Mouse (Mus musculus): ENCODE results near the gene Prima1. TPM values are rescaled to one million over a fixed set of nuclear protein-coding genes. Genes with fewer than 3 reads are reported as not detected.
A peak's percentile ranks its signal among the peaks of the same experiment; 100 is the strongest.

Prima1 gene
- polyA plus RNA-seq (2015; fragmentation: Nextera tagmentation; extraction: Ambion mirVana): not detected in 2 replicates

DNA sequence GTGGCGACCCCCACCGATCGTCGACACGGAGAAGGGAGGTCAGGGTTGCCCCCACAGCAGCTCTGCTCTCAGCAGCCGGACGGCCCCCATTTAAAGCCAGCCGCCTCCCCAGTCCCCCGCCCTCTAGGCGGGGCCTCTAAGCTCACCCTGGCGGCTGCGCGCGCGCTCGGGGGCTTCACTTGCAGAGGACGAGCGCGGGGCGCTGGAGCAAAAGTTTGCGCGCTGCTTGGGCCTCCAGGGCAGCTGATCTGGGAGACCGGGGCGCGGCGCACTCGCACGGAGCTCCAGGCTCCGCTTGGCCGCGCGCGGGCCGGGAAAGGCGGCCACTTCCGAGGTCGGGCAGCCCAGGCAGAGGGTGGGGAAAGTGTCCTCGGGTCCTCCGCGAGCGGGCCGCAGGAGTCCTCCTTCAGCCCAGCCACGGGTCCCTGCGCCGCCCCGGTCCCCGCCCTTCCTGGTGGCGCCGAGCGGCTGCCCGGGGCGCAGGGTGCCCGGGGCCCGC, at the start of gene Prima1:
TSS of gene Prima1 (minus strand) at position 68 of the 499 bp plus-strand sequence.
- H3K9ac ChIP-seq: no peak within 1 kb of the TSS
- WGBS (ENCODE audit: insufficient replicate concordance): 2% methylated on average over 54 of the region's 54 CpGs

GRCm38 (mm10) chr12:103287276-103287675, 45.3 kb upstream of the Prima1 start:
- ATAC-seq (ENCODE audit: low read depth) (no peak), DNase-seq (no peak)
- H3K9me3 ChIP-seq (replicated peaks): no peaks in the 10 kb centered on the region
- WGBS (ENCODE audit: insufficient replicate concordance): 44% methylated on average over 4 of the region's 4 CpGs
- no peak overlapping the region for H3K4me2 ChIP-seq
- no peaks in the 10 kb centered on the region for H3K36me3 ChIP-seq
- H3K9ac ChIP-seq: no peak overlapping the region
- H3K4me3 ChIP-seq (replicated peaks): no peak overlapping the region
- no peaks in the 10 kb centered on the region for H3K4me1 ChIP-seq (replicated peaks)
- no peaks in the 10 kb centered on the region for H3K27me3 ChIP-seq
- H3K27ac ChIP-seq: no peak overlapping the region

More for the DNA sequence above, at the start of gene Prima1:
- peaks cover 57% of the 10 kb centered on the region for H3K27me3 ChIP-seq
- H3K4me1 ChIP-seq (replicated peaks): no peaks in the 10 kb centered on the region
- ATAC-seq (ENCODE audit: low read depth) (no peak), DNase-seq (no peak)
- peak within 1 kb of the TSS; percentile 60 for H3K4me2 ChIP-seq
- no peaks in the 10 kb centered on the region for H3K9me3 ChIP-seq (replicated peaks)
- no peak within 1 kb of the TSS for H3K27ac ChIP-seq
- peak within 1 kb of the TSS; percentile 52 for H3K4me3 ChIP-seq (replicated peaks)
- no peaks in the 10 kb centered on the region for H3K36me3 ChIP-seq

- no peak overlapping the region for H3K27ac ChIP-seq
- WGBS (ENCODE audit: insufficient replicate concordance): 60% methylated on average over 3 of the region's 3 CpGs
These were observed 41.5 kb upstream of the Prima1 start for GRCm38 (mm10) chr12:103283411-103283810.

DNA sequence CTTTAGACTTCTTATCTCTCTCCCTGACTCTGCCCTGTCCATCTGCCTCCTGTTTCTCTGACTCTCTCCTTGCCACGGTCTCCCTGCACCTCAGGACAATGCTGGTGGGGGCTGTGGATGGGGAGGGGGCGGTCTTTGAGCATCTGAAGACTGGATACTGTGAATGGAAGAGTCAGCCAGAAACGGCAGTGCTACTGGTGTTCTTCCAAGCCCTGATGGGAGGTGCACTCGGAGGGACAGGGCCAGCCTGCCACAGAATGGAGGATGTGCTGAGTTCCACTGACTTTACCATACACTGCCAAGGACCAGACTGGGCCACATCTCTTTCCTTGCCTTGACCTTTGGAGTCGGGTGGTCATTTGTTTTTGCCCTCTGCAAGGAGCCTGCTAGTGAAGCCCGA, 41.0 kb upstream of the Prima1 start:
- Histone ChIP-seq H3K4me1 (replicated peaks) (no peaks in the 10 kb centered on the region), H3K36me3 (no peaks in the 10 kb centered on the region), H3K9me3 (replicated peaks) (no peaks in the 10 kb centered on the region), H3K27ac (no peak overlapping the region), H3K9ac (no peak overlapping the region), H3K4me3 (replicated peaks) (no peak overlapping the region), H3K4me2 (no peak overlapping the region), H3K27me3 (no peaks in the 10 kb centered on the region)
- WGBS (ENCODE audit: insufficient replicate concordance): 43% methylated on average over 6 of the region's 6 CpGs
- ATAC-seq (ENCODE audit: low read depth) (no peak), DNase-seq (no peak)

More at GRCm38 (mm10) chr12:103283411-103283810, 41.5 kb upstream of the Prima1 start:
- Histone ChIP-seq H3K4me3 (replicated peaks) (no peak overlapping the region), H3K9ac (no peak overlapping the region), H3K4me2 (no peak overlapping the region), H3K4me1 (replicated peaks) (no peaks in the 10 kb centered on the region), H3K9me3 (replicated peaks) (no peaks in the 10 kb centered on the region), H3K36me3 (no peaks in the 10 kb centered on the region), H3K27me3 (no peaks in the 10 kb centered on the region)
- no peak for ATAC-seq (ENCODE audit: low read depth)
- DNase-seq: no peak

GRCm38 (mm10) chr12:103281912-103282311, 40.0 kb upstream of the Prima1 start:
- peak; percentile 79 for ATAC-seq (ENCODE audit: low read depth)
- no peak overlapping the region for H3K4me3 ChIP-seq (replicated peaks)
- H3K9ac ChIP-seq: no peak overlapping the region
- H3K4me1 ChIP-seq (replicated peaks): no peaks in the 10 kb centered on the region
- no peak overlapping the region for H3K27ac ChIP-seq
- no peaks in the 10 kb centered on the region for H3K9me3 ChIP-seq (replicated peaks)
- H3K4me2 ChIP-seq: no peak overlapping the region
- H3K27me3 ChIP-seq: no peaks in the 10 kb centered on the region
- 48% methylated on average over 4 of the region's 4 CpGs for WGBS (ENCODE audit: insufficient replicate concordance)
- DNase-seq: no peak
- no peaks in the 10 kb centered on the region for H3K36me3 ChIP-seq

GRCm38 (mm10) chr12:103281491-103281890, 39.5 kb upstream of the Prima1 start:
- Histone ChIP-seq H3K36me3 (no peaks in the 10 kb centered on the region), H3K4me3 (replicated peaks) (no peak overlapping the region), H3K27ac (no peak overlapping the region), H3K9me3 (replicated peaks) (no peaks in the 10 kb centered on the region), H3K4me2 (no peak overlapping the region), H3K4me1 (replicated peaks) (no peaks in the 10 kb centered on the region), H3K9ac (no peak overlapping the region), H3K27me3 (no peaks in the 10 kb centered on the region)
- ATAC-seq (ENCODE audit: low read depth) (no peak), DNase-seq (no peak)
- WGBS (ENCODE audit: insufficient replicate concordance): 40% methylated on average over 2 of the region's 2 CpGs

DNA sequence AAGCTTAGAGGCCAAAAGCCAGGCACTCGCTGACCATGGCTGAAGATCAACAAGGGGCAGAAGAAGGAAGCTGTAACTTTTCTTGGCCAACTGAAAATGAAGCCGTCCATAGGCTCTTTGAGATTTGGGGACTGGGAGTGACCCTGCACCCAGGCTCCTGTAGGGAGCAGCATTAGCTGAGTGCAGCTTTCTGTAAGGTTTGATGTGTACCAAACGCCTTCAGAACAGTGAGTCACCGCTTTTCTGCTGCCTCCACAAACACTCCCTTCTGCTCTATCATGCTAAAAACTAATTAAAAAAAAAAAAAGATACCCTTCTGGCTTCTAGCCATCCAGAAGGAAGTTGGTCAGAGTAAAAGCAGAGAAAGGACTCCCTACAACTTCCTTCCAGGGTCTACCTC, 34.5 kb upstream of the Prima1 start:
- Histone ChIP-seq H3K27me3 (no peaks in the 10 kb centered on the region), H3K4me3 (replicated peaks) (no peak overlapping the region), H3K4me2 (no peak overlapping the region), H3K4me1 (replicated peaks) (no peaks in the 10 kb centered on the region), H3K27ac (no peak overlapping the region), H3K9me3 (replicated peaks) (no peaks in the 10 kb centered on the region), H3K9ac (no peak overlapping the region), H3K36me3 (no peaks in the 10 kb centered on the region)
- WGBS (ENCODE audit: insufficient replicate concordance): 57% methylated on average over 4 of the region's 4 CpGs
- no peak for ATAC-seq (ENCODE audit: low read depth)
- no peak for DNase-seq

- DNase-seq: no peak
- WGBS (ENCODE audit: insufficient replicate concordance): 61% methylated on average over 2 of the region's 2 CpGs
- H3K36me3 ChIP-seq: no peaks in the 10 kb centered on the region
These were observed 31.8 kb upstream of the Prima1 start for GRCm38 (mm10) chr12:103273732-103274131.

DNA sequence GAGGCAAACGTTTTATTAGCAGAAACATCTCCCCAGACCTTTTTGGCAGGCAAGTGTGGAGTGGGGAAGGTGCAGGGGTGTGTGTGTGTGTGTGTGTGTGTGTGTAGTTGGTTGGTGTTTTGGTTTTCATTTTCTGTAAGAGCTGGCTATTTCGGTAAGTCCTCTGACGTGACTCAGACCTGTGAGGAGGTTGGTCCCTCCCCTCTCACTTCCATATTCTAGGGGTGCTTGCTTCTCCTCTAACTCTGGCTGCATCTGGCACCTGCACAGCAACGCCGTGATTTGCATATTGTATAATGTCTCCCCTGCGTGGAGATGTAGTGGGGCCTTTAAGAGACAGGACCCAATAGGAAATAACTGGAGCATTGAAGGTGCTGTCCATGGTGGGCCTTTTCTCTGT, 31.1 kb upstream of the Prima1 start:
- DNase-seq (no peak), ATAC-seq (ENCODE audit: low read depth) (no peak)
- H3K9ac ChIP-seq: no peak overlapping the region
- H3K4me3 ChIP-seq (replicated peaks): no peak overlapping the region
- no peak overlapping the region for H3K4me2 ChIP-seq
- H3K27me3 ChIP-seq: no peaks in the 10 kb centered on the region
- no peak overlapping the region for H3K27ac ChIP-seq
- H3K36me3 ChIP-seq: no peaks in the 10 kb centered on the region
- WGBS (ENCODE audit: insufficient replicate concordance): 43% methylated on average over 6 of the region's 6 CpGs
- no peaks in the 10 kb centered on the region for H3K4me1 ChIP-seq (replicated peaks)
- no peaks in the 10 kb centered on the region for H3K9me3 ChIP-seq (replicated peaks)

More at GRCm38 (mm10) chr12:103273732-103274131, 31.8 kb upstream of the Prima1 start:
- H3K27me3 ChIP-seq: no peaks in the 10 kb centered on the region
- H3K4me1 ChIP-seq (replicated peaks): no peaks in the 10 kb centered on the region
- no peak overlapping the region for H3K9ac ChIP-seq
- H3K9me3 ChIP-seq (replicated peaks): no peaks in the 10 kb centered on the region
- no peak overlapping the region for H3K4me2 ChIP-seq
- ATAC-seq (ENCODE audit: low read depth): no peak
- no peak overlapping the region for H3K4me3 ChIP-seq (replicated peaks)
- no peak overlapping the region for H3K27ac ChIP-seq

DNA sequence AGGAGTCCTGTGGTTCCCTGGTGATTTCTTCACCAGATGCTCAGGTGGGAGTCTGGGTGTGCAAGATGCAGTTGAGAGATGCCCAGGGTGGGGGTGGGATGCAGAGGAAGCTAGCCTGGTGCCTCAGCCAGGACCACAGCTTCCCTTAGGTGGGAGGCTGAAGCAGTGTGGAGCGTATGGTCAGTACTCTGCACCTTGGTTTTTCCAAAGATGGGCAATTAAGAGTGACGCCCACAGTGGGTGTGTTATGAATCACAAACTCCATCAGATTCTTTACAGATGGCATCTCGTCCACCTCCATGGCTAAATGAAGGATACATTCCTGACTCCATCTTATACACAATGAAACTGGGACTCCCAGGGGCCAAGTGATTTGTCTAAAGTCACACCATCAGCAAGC, 30.2 kb upstream of the Prima1 start:
- Histone ChIP-seq H3K9ac (no peak overlapping the region), H3K36me3 (no peaks in the 10 kb centered on the region), H3K27me3 (no peaks in the 10 kb centered on the region), H3K9me3 (replicated peaks) (no peaks in the 10 kb centered on the region), H3K4me1 (replicated peaks) (no peaks in the 10 kb centered on the region), H3K4me3 (replicated peaks) (no peak overlapping the region), H3K27ac (no peak overlapping the region), H3K4me2 (no peak overlapping the region)
- 52% methylated on average over 3 of the region's 3 CpGs for WGBS (ENCODE audit: insufficient replicate concordance)
- no peak for DNase-seq
- ATAC-seq (ENCODE audit: low read depth): no peak

DNA sequence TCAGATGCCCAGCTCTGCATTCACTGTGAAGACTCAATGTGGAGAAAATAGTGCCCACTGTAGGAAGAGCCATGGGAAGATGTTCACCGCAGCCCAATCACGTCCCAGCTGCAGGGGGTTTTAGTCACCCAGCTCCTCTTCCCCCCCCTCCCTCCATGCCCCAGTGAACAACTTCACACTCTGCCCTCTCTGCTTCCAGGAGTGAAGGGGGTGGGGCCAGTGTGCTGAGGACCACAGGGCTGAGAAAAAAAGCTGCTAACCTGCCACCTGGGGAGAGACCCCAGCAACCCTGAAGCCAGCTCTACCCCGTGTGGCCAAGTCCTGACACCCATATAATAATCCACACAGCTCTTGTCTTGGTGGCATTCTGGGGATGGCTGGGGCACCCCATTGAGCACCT, 24.7 kb upstream of the Prima1 start:
- Histone ChIP-seq H3K4me3 (replicated peaks) (no peak overlapping the region), H3K4me1 (replicated peaks) (no peaks in the 10 kb centered on the region), H3K36me3 (no peaks in the 10 kb centered on the region), H3K4me2 (no peak overlapping the region), H3K9me3 (replicated peaks) (no peaks in the 10 kb centered on the region), H3K27ac (no peak overlapping the region), H3K9ac (no peak overlapping the region), H3K27me3 (no peaks in the 10 kb centered on the region)
- DNase-seq: no peak
- 22% methylated on average over 3 of the region's 3 CpGs for WGBS (ENCODE audit: insufficient replicate concordance)
- ATAC-seq (ENCODE audit: low read depth): no peak

GRCm38 (mm10) chr12:103262017-103262865, 20.3 kb upstream of the Prima1 start:
- H3K27me3 ChIP-seq: no peaks in the 10 kb centered on the region
- H3K36me3 ChIP-seq: no peaks in the 10 kb centered on the region
- ATAC-seq (ENCODE audit: low read depth) (no peak), DNase-seq (no peak)
- no peak overlapping the region for H3K4me2 ChIP-seq
- H3K4me3 ChIP-seq (replicated peaks): no peak overlapping the region
- 48% methylated on average over 13 of the region's 13 CpGs for WGBS (ENCODE audit: insufficient replicate concordance)
- no peak overlapping the region for H3K27ac ChIP-seq
- H3K9ac ChIP-seq: no peak overlapping the region
- H3K9me3 ChIP-seq (replicated peaks): no peaks in the 10 kb centered on the region
- no peaks in the 10 kb centered on the region for H3K4me1 ChIP-seq (replicated peaks)

Data from liver, embryonic 13.5 days (tissue).